Mouse (Mus musculus) C2C12 (cell line): Measurements from ENCODE around the gene Zbtb9. TPM values are rescaled to one million over a fixed set of nuclear protein-coding genes. Genes with fewer than 3 reads are reported as not detected.

Experiments
- H3K27me3 ChIP-seq: one replicate; pipeline ENCODE4 v1.6.1; 2011; ENCODE audit not compliant: control insufficient read depth, insufficient read depth, insufficient read length
- H3K36me3 ChIP-seq: one replicate; pipeline ENCODE4 v1.6.1; 2011; ENCODE audit not compliant: control insufficient read depth, insufficient read depth
- H3K4me3 ChIP-seq: one replicate; pipeline ENCODE4 v1.5.1; 2011; ENCODE audit warnings: mild to moderate bottlenecking, control low read depth; ENCODE audit not compliant: poor library complexity, insufficient read depth, severe bottlenecking
- H3K79me2 ChIP-seq: one replicate; pipeline ENCODE4 v1.6.1; 2011; ENCODE audit not compliant: control insufficient read depth, insufficient read depth
- H3K79me3 ChIP-seq: one replicate; pipeline ENCODE4 v1.6.1; 2011; ENCODE audit warnings: low read depth, control low read depth
- H3ac ChIP-seq: one replicate; pipeline ENCODE3; 2011; ENCODE audit warnings: low read depth; ENCODE audit not compliant: control insufficient read depth, insufficient read length
- CEBPB ChIP-seq: IDR thresholded peaks from one replicate; pipeline ENCODE4 v1.6.1; 2011; ENCODE audit warnings: low read depth, mild to moderate bottlenecking, control low read depth, moderate library complexity
- CTCF ChIP-seq: IDR thresholded peaks from one replicate; pipeline ENCODE4 v1.5.1; 2011; ENCODE audit not compliant: control insufficient read depth, insufficient read depth, insufficient read length
- FOSL1 ChIP-seq: IDR thresholded peaks from one replicate; pipeline ENCODE4 v1.8.0; 2011; ENCODE audit warnings: mild to moderate bottlenecking, low read length; ENCODE audit not compliant: poor library complexity, insufficient read depth, severe bottlenecking
- MAX ChIP-seq: IDR thresholded peaks from one replicate; pipeline ENCODE4 v1.6.1; 2011; ENCODE audit warnings: mild to moderate bottlenecking, control low read depth
- MYOD1 ChIP-seq: IDR thresholded peaks from one replicate; pipeline ENCODE4 v1.6.1; 2011; ENCODE audit warnings: low read depth; ENCODE audit not compliant: control insufficient read depth, insufficient read length
- MYOG ChIP-seq: IDR thresholded peaks from one replicate; pipeline ENCODE4 v1.6.1; 2011; ENCODE audit not compliant: control insufficient read depth, insufficient read length; ENCODE audit errors: extremely low read depth
- USF1 ChIP-seq: IDR thresholded peaks from one replicate; pipeline ENCODE4 v1.6.1; 2011; ENCODE audit warnings: low read depth, mild to moderate bottlenecking, control low read depth, moderate library complexity
- polyA plus RNA-seq: library from polyadenylated mRNA; unstranded; fragments of >200 nt; fragmentation: generic; extraction: Trizol; gene quantifications from one replicate; pipeline ENCODE4 v1.2.1, GENCODE M21; 2012; ENCODE audit warnings: missing spikeins

Zbtb9 gene
- polyA plus RNA-seq, 1 experiment, result 6.8 TPM

GRCm38 (mm10) chr17:26961572-26962240 lies 11.3 kb upstream of the Zbtb9 start:
- no peaks in the 10 kb centered on the region for H3K79me2 ChIP-seq
- no peaks in the 10 kb centered on the region for H3K36me3 ChIP-seq
- H3K79me3 ChIP-seq, result no peaks in the 10 kb centered on the region
- no peak overlapping the region for H3K4me3 ChIP-seq
- no peak overlapping the region for H3ac ChIP-seq
- TF ChIP-seq MAX, result no peak
- no peak for TF ChIP-seq MYOD1
- H3K27me3 ChIP-seq, result no peaks in the 10 kb centered on the region

DNA sequence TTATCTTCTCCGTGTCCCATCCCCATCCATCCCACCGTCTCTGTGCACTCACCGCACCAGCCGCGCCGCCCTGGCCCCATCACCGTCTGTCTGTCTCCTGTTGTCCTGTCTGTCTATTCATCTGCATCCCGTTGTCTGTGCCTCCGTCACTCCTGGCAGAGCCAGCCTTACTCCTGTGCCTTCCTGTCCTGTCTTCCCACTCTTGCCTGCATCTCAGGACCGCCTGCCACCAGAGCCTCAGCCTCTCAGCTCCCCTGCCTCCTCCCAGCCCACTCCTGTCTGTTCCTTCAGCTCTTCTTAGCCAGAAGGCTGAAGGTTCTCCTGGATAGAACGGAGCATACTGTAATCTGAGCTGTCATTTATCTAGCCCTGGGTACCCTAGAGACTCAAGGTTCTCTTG lies 6.0 kb upstream of the Zbtb9 start:
- TF ChIP-seq CEBPB (no peak), CTCF (no peak), MAX (no peak), MYOG (no peak), FOSL1 (no peak), MYOD1 (no peak), USF1 (no peak)

GRCm38 (mm10) chr17:26967477-26967876 lies 5.5 kb upstream of the Zbtb9 start:
- peaks cover 2% of the 10 kb centered on the region for H3K79me3 ChIP-seq
- no peaks in the 10 kb centered on the region for H3K27me3 ChIP-seq
- no peak overlapping the region for H3K4me3 ChIP-seq
- H3ac ChIP-seq, result no peak overlapping the region
- no peaks in the 10 kb centered on the region for H3K79me2 ChIP-seq
- TF ChIP-seq CTCF (no peak), MYOD1 (no peak), CEBPB (no peak), MAX (no peak), USF1 (no peak), MYOG (no peak), FOSL1 (no peak)
- no peaks in the 10 kb centered on the region for H3K36me3 ChIP-seq

More for the DNA sequence above, 6.0 kb upstream of the Zbtb9 start:
- Histone ChIP-seq H3K79me2 (no peaks in the 10 kb centered on the region), H3K79me3 (no peaks in the 10 kb centered on the region), H3K36me3 (no peaks in the 10 kb centered on the region), H3K4me3 (no peak overlapping the region), H3K27me3 (no peaks in the 10 kb centered on the region), H3ac (no peak overlapping the region)

- no peak overlapping the region for H3K4me3 ChIP-seq
- peaks cover 4% of the 10 kb centered on the region for H3K79me3 ChIP-seq
- H3ac ChIP-seq, result no peak overlapping the region
- no peaks in the 10 kb centered on the region for H3K27me3 ChIP-seq
- H3K79me2 ChIP-seq, result peaks cover under 1% of the 10 kb centered on the region
- no peak for TF ChIP-seq MAX
- TF ChIP-seq MYOG, result no peak
- no peak for TF ChIP-seq MYOD1
- TF ChIP-seq CTCF, result no peak
- TF ChIP-seq CEBPB, result no peak
- TF ChIP-seq USF1, result no peak
- no peak for TF ChIP-seq FOSL1
- no peaks in the 10 kb centered on the region for H3K36me3 ChIP-seq
Measured at GRCm38 (mm10) chr17:26968200-26968611, 4.8 kb upstream of the Zbtb9 start.

GRCm38 (mm10) chr17:26969257-26969656 lies 3.7 kb upstream of the Zbtb9 start:
- TF ChIP-seq MAX, result no peak
- no peak for TF ChIP-seq FOSL1
- no peak for TF ChIP-seq CEBPB
- no peak for TF ChIP-seq USF1
- TF ChIP-seq CTCF, result no peak
- TF ChIP-seq MYOD1, result no peak
- no peak for TF ChIP-seq MYOG
- no peaks in the 10 kb centered on the region for H3K36me3 ChIP-seq

DNA sequence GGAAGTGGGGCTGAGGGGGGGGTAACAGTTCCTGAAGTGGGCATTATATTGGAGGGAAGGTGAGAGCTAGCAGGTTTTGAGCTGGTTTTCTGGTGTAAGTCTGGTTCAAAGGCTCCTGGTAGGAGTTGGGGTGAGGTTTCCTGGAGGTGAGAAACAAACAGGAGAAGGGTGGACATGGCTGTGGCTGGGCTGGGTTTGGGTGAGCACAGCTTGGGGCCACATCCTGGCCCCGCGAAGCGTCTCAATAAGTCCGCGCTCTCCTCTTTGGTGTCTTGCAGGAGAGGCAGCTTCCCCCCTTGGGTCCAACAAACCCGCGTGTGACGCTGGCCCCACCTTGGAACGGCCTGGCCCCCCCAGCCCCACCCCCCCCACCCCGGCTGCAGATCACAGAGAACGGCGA lies 2.7 kb upstream of the Zbtb9 start:
- H3K36me3 ChIP-seq, result peaks cover 1% of the 10 kb centered on the region
- no peak overlapping the region for H3ac ChIP-seq
- H3K27me3 ChIP-seq, result no peaks in the 10 kb centered on the region
- peaks cover 21% of the 10 kb centered on the region for H3K79me2 ChIP-seq
- peaks cover 21% of the 10 kb centered on the region for H3K79me3 ChIP-seq
- TF ChIP-seq CEBPB (no peak), MAX (no peak), CTCF (no peak), USF1 (no peak), MYOD1 (no peak), FOSL1 (no peak), MYOG (no peak)
- no peak overlapping the region for H3K4me3 ChIP-seq

More at GRCm38 (mm10) chr17:26969257-26969656, 3.7 kb upstream of the Zbtb9 start:
- Histone ChIP-seq H3K79me2 (peaks cover 11% of the 10 kb centered on the region), H3K4me3 (no peak overlapping the region), H3K79me3 (peaks cover 13% of the 10 kb centered on the region), H3K27me3 (no peaks in the 10 kb centered on the region), H3ac (no peak overlapping the region)
